Mouse (Mus musculus) liver, embryonic 15.5 days (tissue): Measurements from ENCODE around the gene Pla2g2d. TPM values are rescaled to one million over a fixed set of nuclear protein-coding genes. Genes with fewer than 3 reads are reported as not detected.
"Not testable (repeated sequence)": the region's sequence is repeated elsewhere in the genome, so short reads cannot be mapped to it uniquely, and the experiment has no call there.

Experiments used
- ATAC-seq: fragments of 200-750 bp; cut with Nextera tagmentation; 2 replicates; pipeline ENCODE4 v1.8.0; 2017; ENCODE audit warnings: moderate number of reproducible peaks, mild to moderate bottlenecking, moderate library complexity; ENCODE audit not compliant: insufficient read depth
- H3K27ac ChIP-seq: fragments of 300-500 bp; sonication (generic); replicated peaks from 2 replicates; pipeline ENCODE4 v1.5.1; 2015; ENCODE audit warnings: mild to moderate bottlenecking, inconsistent platforms
- H3K27me3 ChIP-seq: fragments of 300-500 bp; sonication (generic); 2 replicates; pipeline ENCODE4 v1.6.1; 2015; ENCODE audit warnings: mild to moderate bottlenecking, inconsistent platforms
- H3K36me3 ChIP-seq: fragments of 300-500 bp; sonication (generic); replicated peaks from 2 replicates; pipeline ENCODE4 v1.6.1; 2015; ENCODE audit warnings: moderate library complexity, mild to moderate bottlenecking, inconsistent platforms
- H3K4me1 ChIP-seq: fragments of 300-500 bp; sonication (generic); replicated peaks from 2 replicates; pipeline ENCODE4 v1.6.1; 2015; ENCODE audit warnings: inconsistent platforms
- H3K4me2 ChIP-seq: fragments of 300-500 bp; sonication (generic); 2 replicates; pipeline ENCODE4 v1.6.1; 2015; ENCODE audit warnings: moderate library complexity, mild to moderate bottlenecking, inconsistent platforms
- H3K4me3 ChIP-seq: fragments of 300-500 bp; sonication (generic); replicated peaks from 2 replicates; pipeline ENCODE4 v1.5.1; 2015; ENCODE audit warnings: mild to moderate bottlenecking, inconsistent platforms
- H3K9ac ChIP-seq: fragments of 300-500 bp; sonication (generic); 2 replicates; pipeline ENCODE4 v1.6.1; 2015; ENCODE audit warnings: moderate library complexity, mild to moderate bottlenecking, inconsistent platforms
- H3K9me3 ChIP-seq: fragments of 300-500 bp; sonication (generic); replicated peaks from 2 replicates; pipeline ENCODE4 v1.6.1; 2016; ENCODE audit warnings: inconsistent platforms
- WGBS: fragments of 180-500 bp; shearing (Covaris S2); methylation state at CpG from one replicate; pipeline ENCODE4 v1.1.7; 2015; ENCODE audit warnings: mixed read lengths; ENCODE audit not compliant: insufficient replicate concordance; 5-methylcytosine and 5-hydroxymethylcytosine counted together
- polyA plus RNA-seq: library from polyadenylated mRNA; unstranded; fragments of >200 nt; fragmentation: Nextera tagmentation; extraction: Ambion mirVana; gene quantifications from 2 replicates; pipeline ENCODE4 v1.2.1, GENCODE M21; 2015

Gene Pla2g2d
- polyA plus RNA-seq, 1 experiment from 2014 or later, result not detected

DNA sequence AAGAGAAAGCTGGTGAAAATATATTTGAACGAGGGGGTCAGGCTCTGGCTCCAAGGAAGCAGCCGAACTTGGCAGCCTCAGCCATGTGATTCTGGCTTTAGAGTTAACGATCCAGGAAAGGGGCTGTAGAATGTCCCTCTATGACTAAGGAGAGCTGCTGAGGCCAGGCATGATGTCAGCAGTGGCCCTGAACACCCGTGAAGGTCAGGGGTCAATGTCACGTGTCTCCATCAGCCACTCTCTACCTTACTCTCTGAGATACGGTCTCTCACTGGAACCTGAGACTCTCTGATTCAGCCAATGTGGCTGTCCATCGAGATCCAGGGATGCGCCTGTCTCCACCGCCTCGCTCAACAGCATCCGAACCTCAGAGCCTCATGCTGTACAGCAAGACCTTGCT is 27.4 kb downstream of the Pla2g2d start:
- Histone ChIP-seq H3K9ac (no peak overlapping the region), H3K27me3 (no peaks in the 10 kb centered on the region), H3K9me3 (no peaks in the 10 kb centered on the region), H3K4me3 (no peak overlapping the region), H3K4me2 (no peak overlapping the region), H3K27ac (no peak overlapping the region), H3K36me3 (no peaks in the 10 kb centered on the region), H3K4me1 (no peaks in the 10 kb centered on the region)
- ATAC-seq, result no peak
- WGBS, result 65% methylated on average over 11 of the region's 11 CpGs

DNA sequence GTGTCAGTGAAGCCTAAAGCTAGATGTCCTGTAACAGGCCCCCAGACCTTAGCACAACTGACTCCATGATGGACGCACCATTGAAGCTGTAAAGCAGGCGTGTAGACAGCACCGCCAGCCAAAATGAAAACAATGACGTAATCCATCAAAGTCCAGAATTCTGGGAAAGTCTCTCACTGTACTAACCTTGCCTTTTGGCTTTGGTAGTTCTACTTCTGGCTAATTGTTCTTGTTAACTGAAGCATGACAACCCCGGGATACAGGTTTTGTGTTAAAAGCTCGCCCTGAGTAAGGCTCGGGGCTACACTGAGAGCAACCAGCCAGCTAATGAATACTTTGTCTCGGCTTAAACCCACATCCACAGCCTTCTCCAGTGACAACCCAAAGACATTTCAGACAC is 29.7 kb downstream of the Pla2g2d start:
- Histone ChIP-seq H3K9ac (no peak overlapping the region), H3K4me1 (no peaks in the 10 kb centered on the region), H3K4me3 (no peak overlapping the region), H3K9me3 (no peaks in the 10 kb centered on the region), H3K4me2 (no peak overlapping the region), H3K27ac (no peak overlapping the region), H3K27me3 (no peaks in the 10 kb centered on the region), H3K36me3 (no peaks in the 10 kb centered on the region)
- 43% methylated on average over 8 of the region's 8 CpGs for WGBS
- ATAC-seq, result no peak

DNA sequence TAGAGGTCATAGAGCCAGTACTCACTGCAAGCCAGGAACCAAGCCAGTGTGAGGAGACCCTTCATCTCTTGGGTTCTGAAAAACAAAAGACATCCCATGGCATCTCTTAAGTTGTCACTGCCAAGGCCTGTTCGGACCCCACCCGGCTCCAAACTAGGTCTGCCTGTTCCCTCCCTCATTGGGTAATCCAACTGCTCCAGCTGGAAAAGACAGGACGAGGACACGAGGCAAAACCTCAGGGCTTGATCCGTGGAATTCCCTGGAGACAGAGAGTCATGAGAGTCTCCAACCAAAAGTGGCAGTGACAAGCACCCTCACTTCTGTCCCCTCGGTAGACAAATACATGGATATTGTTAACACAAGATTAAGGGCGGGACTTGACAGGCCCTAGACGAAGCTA is 30.6 kb downstream of the Pla2g2d start:
- WGBS, result 61% methylated on average over 8 of the region's 8 CpGs

DNA sequence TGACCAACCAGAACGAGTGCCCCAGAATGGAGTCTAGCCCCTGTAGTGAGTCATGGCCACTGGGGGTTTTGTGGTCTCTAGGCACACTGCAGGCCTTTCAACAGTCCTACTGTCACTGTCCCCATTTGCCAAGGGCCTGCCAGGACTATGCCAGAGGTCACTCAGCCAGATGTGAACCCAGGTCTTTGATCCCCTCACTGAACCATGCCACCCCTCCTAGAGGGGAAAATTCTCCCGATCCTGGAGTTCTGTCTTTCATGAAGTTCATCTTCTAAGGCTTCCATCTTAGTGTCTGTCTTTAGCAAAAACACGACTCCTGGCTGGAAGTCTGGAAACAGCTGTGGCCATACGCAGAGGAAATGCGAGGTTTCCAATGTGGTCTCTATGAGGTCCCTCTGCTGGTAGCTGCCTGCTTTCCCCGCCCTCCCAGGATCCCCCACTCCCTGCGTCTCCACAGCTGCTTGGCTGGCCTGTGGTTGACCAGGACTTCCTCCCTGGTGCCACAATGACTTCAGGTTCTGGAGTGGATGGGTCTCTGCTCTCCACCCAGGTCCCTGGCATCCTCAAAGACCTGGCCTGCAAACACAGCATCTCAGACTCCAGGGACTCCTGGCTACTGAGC is 31.5 kb downstream of the Pla2g2d start:
- Histone ChIP-seq H3K9ac (no peak overlapping the region), H3K36me3 (no peaks in the 10 kb centered on the region), H3K4me2 (no peak overlapping the region), H3K27me3 (no peaks in the 10 kb centered on the region), H3K4me3 (no peak overlapping the region), H3K4me1 (no peaks in the 10 kb centered on the region), H3K9me3 (no peaks in the 10 kb centered on the region), H3K27ac (no peak overlapping the region)
- ATAC-seq, result no peak
- WGBS, result 15% methylated on average over 7 of the region's 7 CpGs

More for the DNA sequence above, 30.6 kb downstream of the Pla2g2d start:
- H3K36me3 ChIP-seq, result no peaks in the 10 kb centered on the region
- no peaks in the 10 kb centered on the region for H3K9me3 ChIP-seq
- H3K4me2 ChIP-seq, result no peak overlapping the region
- no peak overlapping the region for H3K27ac ChIP-seq
- H3K27me3 ChIP-seq, result no peaks in the 10 kb centered on the region
- no peak for ATAC-seq
- H3K4me3 ChIP-seq, result no peak overlapping the region
- H3K9ac ChIP-seq, result no peak overlapping the region
- H3K4me1 ChIP-seq, result no peaks in the 10 kb centered on the region

DNA sequence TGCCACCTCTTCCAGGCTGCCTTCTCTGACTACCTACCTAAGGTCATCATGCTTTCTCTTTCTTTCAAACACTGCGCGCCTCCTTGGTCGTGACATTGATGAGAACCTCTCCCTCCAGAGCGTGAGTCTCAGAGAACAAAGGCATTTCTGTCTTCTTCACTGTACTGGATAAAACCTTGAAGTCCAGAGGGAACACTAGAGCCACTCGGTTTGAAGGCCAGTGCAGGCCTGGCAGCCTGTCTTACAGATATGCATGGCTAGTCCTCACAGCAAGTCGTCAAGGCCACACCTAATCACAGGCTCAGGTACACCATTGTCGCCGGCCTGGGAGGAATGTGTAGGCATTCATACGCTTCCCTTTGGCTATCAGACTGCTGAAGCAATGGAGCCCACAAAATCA is 40.6 kb downstream of the Pla2g2d start:
- Histone ChIP-seq H3K9ac (no peak overlapping the region), H3K4me1 (no peaks in the 10 kb centered on the region), H3K36me3 (no peaks in the 10 kb centered on the region), H3K27ac (no peak overlapping the region), H3K4me3 (no peak overlapping the region), H3K9me3 (no peaks in the 10 kb centered on the region), H3K4me2 (no peak overlapping the region), H3K27me3 (0 out of 2 replicates have a peak, but pooled peaks cover 7% of the 10 kb centered on the region)
- WGBS, result 69% methylated on average over 9 of the region's 9 CpGs
- no peak for ATAC-seq

DNA sequence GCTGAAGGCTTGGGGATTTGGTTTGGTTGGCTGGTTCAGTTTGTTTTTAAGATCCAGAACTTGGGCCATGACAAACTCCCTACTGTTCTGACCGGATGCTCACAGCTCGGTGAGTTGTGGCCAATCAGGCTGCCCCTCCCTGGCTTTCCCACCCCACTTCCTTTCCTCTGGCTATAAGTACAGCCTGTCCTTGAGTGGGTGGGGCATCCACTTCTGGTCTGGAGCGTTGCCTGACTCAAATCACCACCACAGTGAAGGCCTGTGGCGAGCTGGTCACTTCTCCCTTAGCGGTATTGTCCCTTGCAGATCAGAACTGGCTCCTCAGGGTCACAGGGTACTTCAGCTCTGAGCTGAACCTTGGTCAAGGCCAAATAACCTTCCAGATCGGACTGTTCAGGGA is 42.2 kb downstream of the Pla2g2d start:
- ATAC-seq, result no peak
- H3K4me1 ChIP-seq, result no peaks in the 10 kb centered on the region
- no peak overlapping the region for H3K9ac ChIP-seq
- H3K27me3 ChIP-seq, result 0 out of 2 replicates have a peak, but pooled peaks cover 3% of the 10 kb centered on the region
- H3K36me3 ChIP-seq, result no peaks in the 10 kb centered on the region
- no peaks in the 10 kb centered on the region for H3K9me3 ChIP-seq
- no peak overlapping the region for H3K4me2 ChIP-seq
- 37% methylated on average over 6 of the region's 6 CpGs for WGBS
- no peak overlapping the region for H3K4me3 ChIP-seq
- no peak overlapping the region for H3K27ac ChIP-seq

DNA sequence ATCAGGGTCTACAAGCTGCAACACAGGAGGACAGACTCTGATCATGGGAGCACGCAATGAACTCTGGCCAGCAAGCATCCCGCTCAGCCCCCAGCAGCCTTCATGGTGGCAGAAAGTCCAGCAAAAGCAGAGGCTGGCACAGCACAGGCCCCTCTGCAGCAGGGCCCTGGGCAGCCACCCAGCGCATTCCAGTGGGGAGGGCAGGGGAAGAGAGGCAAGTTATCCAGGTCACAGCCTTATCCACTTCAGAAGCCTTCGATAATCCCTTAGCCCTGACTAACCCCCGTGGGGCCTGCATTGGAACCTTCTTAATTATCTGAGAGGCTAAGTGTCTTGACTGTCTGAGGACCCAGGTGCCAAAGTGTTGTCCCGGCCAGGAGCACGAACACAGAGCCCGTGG is 43.6 kb downstream of the Pla2g2d start:
- ATAC-seq, result no peak

DNA sequence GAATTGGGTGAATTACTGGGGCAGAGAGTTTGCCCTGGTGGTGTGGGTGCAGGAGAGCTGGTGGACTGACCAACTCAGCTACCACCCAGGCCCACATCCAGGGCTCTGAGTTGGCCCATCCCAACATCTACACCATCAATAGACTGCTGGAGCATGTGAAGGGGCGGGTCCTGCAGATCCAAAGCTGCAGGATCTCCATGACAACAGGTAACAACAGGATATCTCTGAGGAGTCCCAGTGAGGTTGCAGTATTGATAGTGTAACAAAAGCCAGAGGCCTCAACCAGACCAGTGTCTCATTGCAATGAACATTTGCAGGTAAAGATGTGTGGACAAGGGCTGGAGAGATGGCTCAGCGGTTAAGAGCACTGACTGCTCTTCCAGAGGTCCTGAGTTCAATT is 45.5 kb downstream of the Pla2g2d start:
- Histone ChIP-seq H3K4me2 (no peak overlapping the region), H3K36me3 (no peaks in the 10 kb centered on the region), H3K4me3 (no peak overlapping the region), H3K27ac (no peak overlapping the region), H3K9me3 (no peaks in the 10 kb centered on the region), H3K4me1 (no peaks in the 10 kb centered on the region), H3K9ac (no peak overlapping the region), H3K27me3 (no peaks in the 10 kb centered on the region)
- ATAC-seq, result no peak
- WGBS, result 70% methylated on average over 2 of the region's 2 CpGs

More for the DNA sequence above, 43.6 kb downstream of the Pla2g2d start:
- no peak overlapping the region for H3K9ac ChIP-seq
- 49% methylated on average over 8 of the region's 8 CpGs for WGBS
- H3K9me3 ChIP-seq, result no peaks in the 10 kb centered on the region
- H3K27me3 ChIP-seq, result no peaks in the 10 kb centered on the region
- H3K36me3 ChIP-seq, result no peaks in the 10 kb centered on the region
- H3K4me2 ChIP-seq, result no peak overlapping the region
- H3K4me1 ChIP-seq, result no peaks in the 10 kb centered on the region
- no peak overlapping the region for H3K4me3 ChIP-seq
- H3K27ac ChIP-seq, result no peak overlapping the region

DNA sequence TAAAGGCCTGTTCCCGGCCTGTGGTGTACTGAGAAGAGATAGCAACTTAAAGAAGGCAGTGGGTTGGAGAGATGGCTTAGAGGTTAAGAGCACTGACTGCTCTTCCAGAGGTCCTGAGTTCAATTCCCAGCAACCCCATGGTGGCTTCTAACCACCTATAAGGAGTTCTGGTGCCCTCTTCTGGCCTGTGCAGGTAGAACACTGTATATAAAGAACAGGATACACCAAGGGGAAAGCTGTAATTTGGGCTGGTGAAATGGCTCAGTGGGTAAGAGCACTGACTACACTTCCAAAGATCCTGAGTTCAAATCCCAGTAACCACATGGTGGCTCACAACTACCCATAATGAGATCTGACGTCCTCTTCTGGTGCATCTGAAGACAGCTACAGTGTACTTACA is 48.6 kb downstream of the Pla2g2d start:
- not testable (repeated sequence) for ATAC-seq, H3K27ac ChIP-seq, H3K4me1 ChIP-seq, H3K36me3 ChIP-seq, H3K9ac ChIP-seq, H3K9me3 ChIP-seq, H3K4me3 ChIP-seq, H3K4me2 ChIP-seq
- 41% methylated on average over 2 of the region's 2 CpGs for WGBS
- H3K27me3 ChIP-seq, result 0 out of 2 replicates have a peak, but pooled peaks cover 14% of the 10 kb centered on the region

DNA sequence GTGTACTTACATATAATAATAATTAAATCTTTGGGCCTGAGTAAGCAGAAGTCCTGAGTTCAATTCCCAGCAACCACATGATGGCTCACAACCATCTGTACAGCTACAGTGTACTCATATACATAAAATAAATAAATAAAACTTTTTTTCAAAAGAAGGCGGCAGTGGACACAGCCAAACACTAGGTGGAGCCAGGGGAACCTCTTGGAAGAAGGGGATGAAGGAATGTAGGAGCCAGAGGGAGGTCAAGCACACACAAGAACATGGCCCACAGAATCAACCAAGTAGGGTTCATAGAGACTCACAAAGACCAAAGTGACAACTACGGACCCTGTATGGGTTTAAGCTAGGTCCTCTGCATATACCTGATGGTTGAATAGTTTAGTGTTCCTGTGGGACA is 49.1 kb downstream of the Pla2g2d start:
- no peak overlapping the region for H3K27ac ChIP-seq
- no peaks in the 10 kb centered on the region for H3K36me3 ChIP-seq
- no peak overlapping the region for H3K4me2 ChIP-seq
- no peak for ATAC-seq
- H3K4me3 ChIP-seq, result no peak overlapping the region
- H3K4me1 ChIP-seq, result no peaks in the 10 kb centered on the region
- H3K27me3 ChIP-seq, result 0 out of 2 replicates have a peak, but pooled peaks cover 14% of the 10 kb centered on the region
- no peak overlapping the region for H3K9ac ChIP-seq
- H3K9me3 ChIP-seq, result no peaks in the 10 kb centered on the region
- WGBS, result 61% methylated on average over 2 of the region's 2 CpGs

DNA sequence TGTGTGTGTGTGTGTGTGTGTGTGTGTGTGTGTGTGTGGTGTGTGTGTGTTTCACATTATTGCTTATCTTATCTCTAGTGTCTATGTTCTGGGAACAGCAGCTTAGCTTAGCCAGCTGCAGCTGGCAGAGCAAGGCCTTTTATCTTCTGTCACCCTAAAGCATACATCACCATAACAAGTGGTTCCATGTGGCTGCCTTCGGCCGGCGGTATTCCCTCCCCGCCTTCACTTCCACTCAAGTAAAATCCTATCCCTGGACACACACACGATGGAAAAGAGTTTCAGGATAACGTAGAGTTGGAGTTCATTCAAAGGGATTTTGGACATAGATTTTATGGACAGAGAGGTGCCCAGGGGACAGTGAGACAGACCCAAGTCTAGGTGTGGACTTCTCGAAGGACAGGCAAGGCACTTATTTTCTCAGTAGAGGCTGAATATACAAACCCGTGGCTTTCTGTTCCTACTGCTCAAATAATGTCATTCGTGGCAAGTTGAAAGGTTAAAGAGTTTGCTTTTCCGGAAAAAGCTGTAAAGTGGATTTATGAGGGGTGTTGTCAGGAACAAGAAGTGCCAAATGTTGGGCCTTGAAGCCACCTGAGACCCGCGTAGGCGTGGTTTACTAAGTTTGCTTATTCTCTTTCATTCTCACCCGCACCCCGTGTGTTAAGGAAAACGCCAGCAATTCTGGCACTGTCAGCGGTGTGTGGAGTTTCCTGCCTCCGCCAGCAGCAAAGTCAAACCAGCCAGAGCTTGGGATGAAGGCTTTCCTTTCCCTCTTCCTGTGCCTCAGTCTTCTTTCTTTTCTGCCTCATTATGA is 50.4 kb downstream of the Pla2g2d start:
- no peak for ATAC-seq
- Histone ChIP-seq H3K27me3 (0 out of 2 replicates have a peak, but pooled peaks cover 14% of the 10 kb centered on the region), H3K36me3 (no peaks in the 10 kb centered on the region), H3K4me3 (no peak overlapping the region), H3K9me3 (no peaks in the 10 kb centered on the region), H3K27ac (no peak overlapping the region), H3K4me2 (no peak overlapping the region), H3K4me1 (no peaks in the 10 kb centered on the region), H3K9ac (no peak overlapping the region)
- WGBS, result 28% methylated on average over 18 of the region's 18 CpGs
